In genomic region chr11:97663528-97664338, GRCm38 (mm10) we compare ENCODE assay signal across 8 mouse cellular contexts. TPM values are rescaled to one million over a fixed set of nuclear protein-coding genes. Genes with fewer than 3 reads are reported as not detected.
DNase-seq lines count a peak whose midpoint lies in the region.

No protein-coding gene starts in this region.

- intact Hi-C loops in left cerebral cortex, postnatal 4 days (cut with DNase I) = loop anchor here (5.0 kb wide), 1 partner anchor 34 kb away; no protein-coding TSS in a partner anchor
- intact Hi-C loops in left cerebral cortex, postnatal 25 days (cut with DNase I) = loop anchor here (1.0 to 5.0 kb wide), 2 partner anchors 33 to 34 kb away; no protein-coding TSS in a partner anchor

- DNase-seq in left cerebral cortex, postnatal 4 days = peak; percentile 44
- no peak for DNase-seq in left cerebral cortex, postnatal 25 days (ENCODE audit: low spot score in 2 of 2)
- peak; percentile 55 to 65 for DNase-seq in cerebellum, postnatal 10 days
- peak; percentile 75 to 77 for DNase-seq in heart, adult 9 months (ENCODE audit: low spot score in 2 of 2)
- DNase-seq in kidney, adult 9 months = peak; percentile 57
- peak; percentile 64 for DNase-seq in lung, postnatal 36 days
- DNase-seq in testis, postnatal 14 days (ENCODE audit: low spot score) = peak; percentile 66
- no peak for DNase-seq in right cerebral cortex, postnatal 4 days

RNA-seq across cellular contexts. Expression of gene Mllt6, which starts 0.5 kb away (rescaled TPM):
- 10 to 100 TPM; 60.2 to 67.1 TPM for total RNA-seq in left cerebral cortex, postnatal 4 days (2021)
- total RNA-seq in left cerebral cortex, postnatal 25 days (2021) = 100 to 1,000 TPM; 105 to 121 TPM

RNA-seq across cellular contexts. Expression of gene Cisd3, which starts 21.9 kb away (rescaled TPM):
- 10 to 100 TPM; 25.8 to 28.5 TPM for total RNA-seq in left cerebral cortex, postnatal 4 days (2021)
- 10 to 100 TPM; 46.5 to 48.8 TPM for total RNA-seq in left cerebral cortex, postnatal 25 days (2021)

RNA-seq across cellular contexts. Expression of gene Epop, which starts 34.2 kb away (rescaled TPM):
- 1 to 10 TPM; 5.6 to 6.3 TPM for total RNA-seq in left cerebral cortex, postnatal 4 days (2021)
- 10 to 100 TPM; 77.4 to 92.2 TPM for total RNA-seq in left cerebral cortex, postnatal 25 days (2021)

RNA-seq across cellular contexts. Expression of gene Pcgf2, which starts 36.6 kb away (rescaled TPM):
- 100 to 1,000 TPM; 100 to 104 TPM for total RNA-seq in left cerebral cortex, postnatal 4 days (2021)
- 10 to 100 TPM; 30.1 to 30.3 TPM for total RNA-seq in left cerebral cortex, postnatal 25 days (2021)

RNA-seq across cellular contexts. Expression of gene Psmb3, which starts 39.5 kb away (rescaled TPM):
- 100 to 1,000 TPM; 168 to 172 TPM for total RNA-seq in left cerebral cortex, postnatal 4 days (2021)
- total RNA-seq in left cerebral cortex, postnatal 25 days (2021) = 100 to 1,000 TPM; 119 to 124 TPM

Comparison
In these comparisons a context has a peak if more than half of its experiments do, and no peak if none do; other contexts are left out.
1. DNase-seq: peak in left cerebral cortex, postnatal 4 days (single experiment), cerebellum, postnatal 10 days (2 of 2), heart, adult 9 months (2 of 2), kidney, adult 9 months (single experiment), lung, postnatal 36 days (single experiment) and testis, postnatal 14 days (single experiment); none in left cerebral cortex, postnatal 25 days (0 of 2) and right cerebral cortex, postnatal 4 days (single experiment).
2. RNA of gene Epop, which starts 34.2 kb away (total RNA-seq): 77.4 to 92.2 TPM in left cerebral cortex, postnatal 25 days; 5.6 to 6.3 TPM in left cerebral cortex, postnatal 4 days; every median in the first group is over 10 times any median in the second.